Mouse (Mus musculus) liver (tissue): ENCODE measurements at regions not wholly inside any gene's neighbourhood (a gene's known extent, or its start where the extent isn't known, plus 50 kb on each side); places are given as distances from the start of the nearest gene placed in this dataset.
A peak's percentile ranks its signal among the peaks of the same experiment; 100 is the strongest.

Experiments used
- DNase-seq: peaks from one replicate; pipeline ENCODE4 v3.0.0-alpha.2; 2020; ENCODE audit warnings: mixed read lengths

- peak; percentile 71 for DNase-seq
Observed at GRCm38 (mm10) chr15:84616880-84617279, 52.5 kb upstream of the Prr5 start.

GRCm38 (mm10) chr15:84613536-84614527, 55.6 kb upstream of the Prr5 start:
- DNase-seq, result peak; percentile 81

- no peak for DNase-seq
Observed at GRCm38 (mm10) chr15:84612961-84613360, 55.3 kb upstream of the Rtl6 start.

GRCm38 (mm10) chr15:84609825-84610442, 52.3 kb upstream of the Rtl6 start:
- DNase-seq, result peak; percentile 23

- DNase-seq, result no peak
Observed at GRCm38 (mm10) chr15:84609063-84609462, 51.4 kb upstream of the Rtl6 start.
